Mouse (Mus musculus): ENCODE results near the gene Pgrmc1.

- TF ChIP-seq CTCF (IDR thresholded peaks at IDR 0.05; ENCODE audit: control insufficient read depth, insufficient read depth, insufficient read length) (no peak), MAX (IDR thresholded peaks at IDR 0.05) (no peak), CEBPB (IDR thresholded peaks at IDR 0.05; ENCODE audit: low read depth) (no peak), FOSL1 (IDR thresholded peaks at IDR 0.05; ENCODE audit: insufficient read depth, low read length, poor library complexity, severe bottlenecking) (no peak), USF1 (IDR thresholded peaks at IDR 0.05; ENCODE audit: low read depth) (no peak), MYOG (IDR thresholded peaks at IDR 0.05; ENCODE audit: control insufficient read depth, extremely low read depth, insufficient read length) (no peak)
Measured at GRCm38 (mm10) chrX:36591539-36591938, 6.5 kb upstream of the Pgrmc1 start.

Measured in C2C12 (cell line).